Mouse (Mus musculus) megakaryocyte, embryonic 14.5 days (primary cell): ENCODE measurements around the gene Maml3.

Source experiments
- FLI1 ChIP-seq: IDR thresholded peaks from 2 replicates; pipeline ENCODE4 v1.6.1; 2012; ENCODE audit warnings: low read length, inconsistent platforms, mixed read lengths
- GATA1 ChIP-seq: IDR thresholded peaks from 3 replicates; pipeline ENCODE4 v1.6.1; 2012; ENCODE audit warnings: mixed read lengths, low read length, inconsistent platforms, borderline replicate concordance

GRCm38 (mm10) chr3:51700731-51701280, 404.1 kb downstream of the Maml3 start:
- TF ChIP-seq GATA1: no peak
- no peak for TF ChIP-seq FLI1
